Mouse (Mus musculus) kidney, adult 9 months (tissue): Measurements from ENCODE around the gene Tctn1.

Source experiments
- DNase-seq: peaks from one replicate; pipeline ENCODE4 v3.0.0; 2022

The Tctn1 gene

GRCm38 (mm10) chr5:122285029-122285766 is 20.9 kb upstream of the Tctn1 start:
- peak; percentile 63 for DNase-seq

DNA sequence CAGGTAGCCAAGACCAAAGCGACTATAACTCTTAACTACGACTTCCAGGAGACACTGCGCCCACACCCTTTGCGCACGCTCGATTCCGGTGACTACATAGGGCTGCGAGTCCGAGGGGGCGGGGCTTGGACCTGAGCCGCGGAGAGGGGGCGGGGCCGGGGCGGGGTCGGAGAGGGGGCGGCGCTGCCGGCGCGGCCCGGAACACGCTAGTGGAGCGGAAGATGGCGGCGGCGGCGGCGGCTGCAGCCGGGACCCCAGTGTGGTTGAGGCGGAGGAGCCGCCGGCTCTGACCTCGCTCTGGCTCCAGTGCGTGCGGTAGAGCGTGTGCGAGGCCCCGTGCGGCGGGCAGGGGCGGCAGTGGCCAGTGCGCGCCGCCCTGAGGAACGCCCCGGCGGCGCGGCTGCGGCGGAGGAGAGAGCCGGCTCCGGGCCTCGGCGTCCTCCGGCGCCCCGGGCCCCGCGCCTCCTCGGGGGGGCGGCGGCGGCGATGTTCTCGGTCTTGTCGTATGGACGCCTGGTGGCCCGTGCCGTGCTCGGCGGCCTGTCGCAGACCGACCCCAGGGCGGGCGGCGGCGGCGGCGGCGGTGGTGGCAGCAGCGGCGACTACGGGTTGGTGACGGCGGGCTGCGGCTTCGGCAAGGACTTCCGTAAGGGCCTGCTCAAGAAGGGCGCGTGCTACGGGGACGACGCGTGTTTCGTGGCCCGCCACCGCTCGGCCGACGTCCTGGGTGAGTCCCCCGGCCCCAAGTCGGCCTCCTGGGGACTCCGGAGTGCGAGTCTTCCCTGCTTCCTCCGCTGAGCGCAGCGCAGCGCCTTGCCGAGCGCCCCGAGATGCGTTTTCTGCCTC is 20.1 kb upstream of the Tctn1 start, which contains the start of gene Pptc7:
Gene Pptc7 (plus strand): TSS at position 183 of the 846 bp plus-strand sequence.
- DNase-seq = peak; percentile 92

DNA sequence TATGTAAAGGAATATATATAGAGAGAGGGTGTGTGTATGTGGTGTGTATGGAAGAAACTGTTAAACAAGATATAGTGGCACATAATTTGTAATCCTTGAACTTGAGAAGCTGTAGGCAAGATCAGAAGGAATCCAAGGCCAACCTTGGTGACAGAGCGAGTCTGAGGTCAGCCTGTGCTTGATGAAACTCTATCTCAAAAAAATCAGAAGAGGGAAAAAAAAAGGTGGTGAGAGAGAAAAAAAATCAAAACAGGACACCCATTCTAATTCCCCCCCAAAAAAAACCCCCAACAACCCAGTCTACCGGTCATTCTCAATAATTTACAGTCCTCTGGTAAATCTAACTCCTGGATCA is 19.5 kb upstream of the Tctn1 start:
- no peak for DNase-seq

DNA sequence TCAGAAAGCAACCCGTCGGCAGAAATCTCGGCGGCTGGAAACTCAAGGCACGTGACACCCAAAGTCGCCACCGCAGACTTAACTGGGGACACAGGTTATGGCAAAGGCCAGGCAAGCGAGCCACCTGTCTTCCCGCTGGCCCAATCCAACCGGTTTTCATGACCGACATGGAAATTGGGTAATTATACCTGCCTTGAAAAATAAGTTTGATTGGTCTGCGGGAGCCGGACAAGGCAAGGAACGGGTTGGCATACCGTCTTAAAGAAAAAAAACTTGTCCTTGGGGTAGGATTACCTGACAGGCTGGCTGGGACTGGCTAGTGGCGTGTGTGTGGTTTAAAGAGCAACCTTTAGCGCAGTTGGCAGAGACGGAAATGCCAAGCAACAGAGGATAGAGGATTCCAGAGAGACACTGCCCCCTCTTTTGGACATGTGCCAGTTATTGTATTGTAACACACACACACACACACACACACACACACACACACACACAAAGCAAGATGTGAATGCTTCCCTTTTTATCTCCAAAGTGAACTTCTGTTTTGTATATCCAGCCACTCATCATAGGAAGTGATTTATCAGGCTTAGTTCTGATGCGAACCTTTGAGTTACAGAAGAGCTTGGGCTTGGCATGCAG is 16.7 kb upstream of the Tctn1 start:
- peak; percentile 77 for DNase-seq

DNA sequence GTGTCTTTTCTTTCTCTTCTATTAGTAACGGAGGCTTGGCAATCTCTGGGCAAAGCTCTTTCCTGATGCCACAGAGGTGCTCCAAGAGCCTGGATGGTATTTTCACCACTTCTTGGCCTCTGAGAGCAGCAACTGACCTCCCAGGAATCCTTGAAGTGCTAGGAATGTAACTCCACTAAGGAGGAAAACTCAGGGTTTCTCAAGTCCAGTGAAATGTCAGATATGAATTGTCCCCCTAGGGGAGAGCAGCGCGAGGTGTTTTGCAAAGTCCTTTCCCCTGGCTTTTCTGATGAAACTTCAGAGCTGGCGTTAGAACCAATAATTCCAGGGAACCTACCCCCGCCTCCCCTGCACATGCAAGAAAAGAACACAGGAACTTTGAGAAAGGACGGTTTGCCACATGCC is 16.2 kb upstream of the Tctn1 start:
- DNase-seq = peak; percentile 59

- no peak for DNase-seq
These were observed 15.7 kb upstream of the Tctn1 start for GRCm38 (mm10) chr5:122279799-122280421.

- DNase-seq = no peak
These were observed 14.7 kb upstream of the Tctn1 start for GRCm38 (mm10) chr5:122278946-122279345.

DNA sequence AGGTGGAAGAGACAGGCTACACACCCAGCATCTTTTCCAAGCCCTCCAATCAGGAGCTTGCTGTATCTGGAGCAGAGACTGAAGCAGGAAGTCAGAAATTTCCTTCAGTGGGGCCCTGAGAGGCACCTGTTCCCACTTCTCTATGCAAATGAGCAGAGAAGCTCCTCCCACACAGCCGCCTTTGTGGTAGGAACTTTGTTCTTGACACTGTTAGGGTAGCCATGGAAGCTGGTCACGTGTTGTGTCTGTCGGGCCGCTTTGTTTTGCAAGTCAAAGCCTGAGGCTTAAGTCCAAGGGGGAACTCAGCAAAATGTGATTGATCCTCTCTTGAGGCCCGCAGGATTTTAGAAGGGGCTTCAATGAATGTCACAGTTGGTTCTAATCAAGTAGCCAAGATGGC is 10.5 kb upstream of the Tctn1 start:
- DNase-seq = peak; percentile 81

DNA sequence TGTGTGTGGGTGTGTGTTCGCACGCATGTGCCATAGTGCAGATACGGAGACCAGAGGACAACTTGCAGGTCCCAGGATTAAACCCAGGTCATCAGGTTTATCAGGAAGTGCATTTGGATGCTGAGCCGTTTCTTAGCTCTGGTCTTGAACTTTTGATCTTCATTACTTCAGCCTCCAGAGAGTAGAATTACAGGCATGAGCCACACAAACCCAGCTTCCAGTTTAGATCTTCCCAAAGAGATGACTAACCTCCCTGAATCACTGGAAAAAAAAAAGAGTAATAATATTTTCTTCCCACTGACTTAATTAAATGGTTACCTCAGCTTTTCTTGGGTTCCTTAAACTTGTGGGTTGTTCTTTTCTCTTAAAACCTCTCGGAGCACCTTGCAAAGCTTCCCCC is 8.6 kb upstream of the Tctn1 start:
- no peak for DNase-seq

GRCm38 (mm10) chr5:122268858-122269604 is 4.8 kb upstream of the Tctn1 start:
- DNase-seq = no peak

DNA sequence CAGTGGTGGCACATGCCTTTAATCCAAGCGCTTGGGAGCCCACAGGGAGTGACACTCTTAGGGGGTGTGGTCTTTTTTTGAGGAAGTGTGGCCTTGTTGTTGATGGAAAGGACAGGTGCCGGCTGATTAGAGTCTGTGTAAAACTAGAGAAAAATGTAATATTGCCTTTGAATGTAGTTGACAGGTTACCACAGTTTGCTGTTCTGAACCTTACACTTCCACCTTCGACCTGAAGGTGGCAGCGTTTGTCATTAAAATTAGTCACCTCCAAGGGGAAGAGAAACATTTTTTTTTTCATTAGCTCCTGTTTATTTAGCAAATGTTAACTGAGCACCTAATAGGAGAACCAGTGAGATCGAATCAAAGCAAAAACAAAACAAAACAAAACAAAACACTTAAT is 3.6 kb upstream of the Tctn1 start:
- DNase-seq = peak; percentile 85

- no peak for DNase-seq
These were observed 2.9 kb upstream of the Tctn1 start for GRCm38 (mm10) chr5:122267136-122267535.

DNA sequence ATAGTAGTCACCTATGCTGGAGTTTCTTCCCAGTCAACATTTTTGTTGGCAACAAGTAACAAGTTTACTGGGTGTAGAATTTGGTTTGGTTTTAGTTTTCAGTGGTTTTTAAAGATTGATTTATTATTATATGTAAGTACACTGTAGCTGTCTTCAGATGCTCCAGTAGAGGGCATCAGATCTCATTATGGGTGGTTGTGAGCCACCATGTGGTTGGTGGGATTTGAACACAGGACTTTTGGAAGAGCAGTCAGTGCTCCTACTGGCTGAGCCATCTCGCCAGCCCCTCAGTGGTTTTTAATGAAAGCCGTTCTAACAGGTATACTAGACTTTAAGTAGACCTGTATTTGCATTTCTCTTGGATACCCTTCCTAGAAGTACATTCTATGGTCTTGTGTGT is 1.7 kb upstream of the Tctn1 start:
- DNase-seq = no peak

DNA sequence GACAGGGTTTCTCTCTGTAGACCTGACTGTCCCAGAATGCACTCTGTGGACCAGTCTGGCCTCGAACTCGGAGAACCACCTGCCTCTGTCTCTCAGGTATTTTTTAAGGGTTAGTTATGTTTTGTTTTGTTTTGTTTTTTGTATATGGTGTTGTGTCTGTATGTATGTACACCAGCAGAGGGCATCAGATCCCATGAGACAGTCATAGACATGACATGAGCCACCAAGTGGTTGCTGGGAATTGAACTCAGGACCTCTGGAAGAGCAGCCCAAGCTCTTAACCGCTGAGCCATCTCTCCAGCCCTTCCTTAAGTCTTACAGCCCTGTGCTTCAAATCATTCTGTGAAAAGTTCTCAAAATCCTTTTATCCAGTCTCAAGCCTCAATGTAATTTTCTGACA is 927 bp upstream of the Tctn1 start:
- DNase-seq = no peak

DNA sequence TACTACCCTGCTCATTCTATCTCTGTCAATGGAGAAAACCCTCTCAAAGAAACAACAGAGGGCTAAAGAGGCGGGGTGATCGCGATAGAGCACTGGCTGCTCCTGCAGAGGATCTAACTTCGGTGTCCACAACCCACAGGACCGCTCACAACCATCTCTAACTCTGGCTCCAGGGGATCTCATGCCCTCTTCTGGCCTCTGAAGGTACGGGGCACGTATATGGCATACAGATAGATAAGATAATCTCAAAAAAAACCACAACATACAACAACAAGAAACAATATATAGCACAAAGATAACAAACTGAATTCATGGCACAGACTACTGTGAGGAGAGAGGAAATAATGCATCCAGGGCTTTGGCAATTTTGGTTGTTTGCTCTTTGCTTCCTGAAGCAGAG is 2.2 kb downstream of the Tctn1 start:
- DNase-seq = no peak

- DNase-seq = no peak
These were observed 6.1 kb downstream of the Tctn1 start for GRCm38 (mm10) chr5:122258027-122258741.

DNA sequence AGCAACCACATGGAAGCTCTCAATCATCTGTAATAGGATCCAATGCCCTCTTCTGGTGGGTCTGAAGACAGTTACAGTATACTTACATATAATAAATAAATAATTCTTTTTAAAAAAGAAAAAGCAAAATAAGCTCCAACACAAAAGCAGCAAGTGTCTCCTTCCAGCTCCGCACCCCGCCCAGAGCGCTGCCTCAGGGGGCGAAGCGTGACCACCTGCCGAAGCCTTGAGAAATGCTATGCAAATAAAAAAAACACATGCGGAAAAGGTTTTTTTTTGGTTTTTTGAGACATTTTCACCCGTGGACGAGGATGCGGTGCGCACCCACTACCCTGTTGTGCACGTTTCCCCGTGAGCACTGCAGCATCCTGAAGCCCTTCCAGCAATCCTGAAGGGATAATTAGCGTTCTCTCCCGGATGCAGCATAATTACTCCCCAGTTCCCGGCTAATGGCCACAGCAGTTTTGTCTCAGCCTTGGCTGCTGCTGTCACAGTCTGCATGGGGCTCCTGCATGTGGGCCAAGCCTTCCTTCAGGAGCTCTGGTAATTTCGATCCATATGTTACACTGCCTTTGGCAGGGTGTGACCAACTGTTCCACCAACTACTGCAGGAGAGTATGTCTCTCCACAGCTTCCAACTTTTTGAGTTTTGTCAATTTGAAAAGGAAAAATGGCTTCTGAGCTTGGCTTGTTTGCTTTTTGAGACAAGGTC is 12.2 kb downstream of the Tctn1 start:
- no peak for DNase-seq

DNA sequence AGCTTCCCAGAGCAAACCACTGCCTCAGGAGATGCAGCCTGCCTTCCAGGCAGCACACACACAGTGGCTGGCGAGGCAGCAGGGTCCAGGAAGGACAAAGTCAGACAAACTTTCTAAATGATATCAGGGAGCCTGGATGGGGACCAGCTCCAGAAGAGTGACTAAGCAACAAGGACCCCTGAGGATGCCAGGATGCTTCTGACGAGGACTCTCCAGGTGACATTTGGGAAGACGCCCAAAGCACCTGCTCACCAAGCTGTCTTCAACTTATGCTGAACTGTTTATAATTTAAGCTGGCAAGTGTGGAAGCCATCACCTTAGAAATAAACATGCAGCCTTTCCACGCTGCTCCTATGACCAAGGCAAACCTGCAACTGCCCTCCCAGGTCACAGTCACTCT is 15.0 kb downstream of the Tctn1 start:
- no peak for DNase-seq

GRCm38 (mm10) chr5:122247934-122248333 is 16.3 kb downstream of the Tctn1 start:
- DNase-seq = no peak

GRCm38 (mm10) chr5:122247529-122247928 is 16.7 kb downstream of the Tctn1 start:
- DNase-seq = no peak

DNA sequence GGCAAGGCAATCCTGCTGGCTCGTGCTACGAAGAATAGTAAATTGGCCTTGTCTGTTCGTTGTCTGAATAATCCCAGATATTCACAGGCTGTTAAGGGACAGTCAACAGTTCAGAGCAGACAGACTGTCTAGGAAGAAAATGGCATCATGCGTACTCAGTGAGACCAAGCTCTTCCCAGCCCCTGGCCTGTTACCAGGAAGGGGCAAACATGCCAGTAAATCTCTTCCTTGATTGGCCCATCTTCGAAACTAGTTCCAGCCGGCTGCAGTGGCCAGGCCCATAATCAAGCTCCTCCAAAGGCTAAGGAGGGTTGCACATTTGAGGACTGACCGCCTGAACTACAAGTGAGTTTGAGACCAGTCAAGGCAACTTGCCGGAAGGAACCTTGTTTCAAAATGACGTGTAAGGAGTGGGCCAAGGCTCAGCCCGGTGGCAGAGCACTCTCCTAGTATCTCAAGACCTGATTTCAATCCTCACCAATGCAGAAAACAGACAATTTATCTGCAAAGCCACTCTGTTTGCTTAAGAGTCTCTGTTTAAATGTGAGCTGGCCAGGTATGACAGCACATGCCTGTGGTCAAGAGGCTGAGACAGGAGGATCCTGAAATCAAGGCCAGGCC is 17.6 kb downstream of the Tctn1 start:
- no peak for DNase-seq
